Mouse (Mus musculus): ENCODE results near the gene Enpp3. TPM values are rescaled to one million over a fixed set of nuclear protein-coding genes. Genes with fewer than 3 reads are reported as not detected.

Enpp3 gene
- not detected for total RNA-seq (2023)

GRCm38 (mm10) chr10:24842676-24843075 lies at the start of gene Enpp3:
Gene Enpp3, minus strand, starts transcription at chr10:24842823.

GRCm38 (mm10) chr10:24869760-24870290 lies 27.2 kb upstream of the Enpp3 start, which contains the start of gene Med23:
Gene Med23, plus strand, starts transcription at chr10:24869986.

Other genes with a start within 250 kb of the Enpp3 start
- gene Ccn2, start 247.4 kb downstream of the Enpp3 start, total RNA-seq (2023), result not detected
- 1 to 10 TPM; 6.8 to 7.0 TPM for gene Enpp1, start 130.7 kb downstream of the Enpp3 start, total RNA-seq (2023)
- 10 to 100 TPM; 39.5 to 42.3 TPM for gene Med23, start 27.2 kb upstream of the Enpp3 start, total RNA-seq (2023)
- not detected for gene Arg1, start 84.7 kb upstream of the Enpp3 start, total RNA-seq (2023)

Data from T-cell, adult 66 days (primary cell).